In genomic region chr14:121346053-121346452, GRCm38 (mm10) we compare ENCODE assay signal across 8 mouse cellular contexts. TPM values are rescaled to one million over a fixed set of nuclear protein-coding genes. Genes with fewer than 3 reads are reported as not detected.
A peak's percentile ranks its signal among the peaks of the same experiment; 100 is the strongest.
DNase-seq lines count a peak whose midpoint lies in the region; ATAC-seq and TF ChIP-seq lines count a peak whose summit lies in the region.

No protein-coding gene starts in this region.

- H3K4me2 ChIP-seq in forebrain, postnatal 0 days (ENCODE audit: low read depth): no peak overlapping the region

- H3K9ac ChIP-seq in forebrain, postnatal 0 days: no peak overlapping the region
- no peak overlapping the region for H3K9ac ChIP-seq in liver, adult 2 months (ENCODE audit: low read depth, low read length)

- no peak overlapping the region for H3K27ac ChIP-seq in forebrain, postnatal 0 days (ENCODE audit: low read depth, low read length)
- no peak overlapping the region for H3K27ac ChIP-seq in forebrain, embryonic 10.5 days
- H3K27ac ChIP-seq in spleen, adult 2 months (ENCODE audit: insufficient read depth, low read length): no peak overlapping the region
- H3K27ac ChIP-seq in liver, adult 2 months (replicated peaks; ENCODE audit: insufficient read depth, low read depth, low read length): no peak overlapping the region

- no peaks in the 10 kb centered on the region for H3K4me1 ChIP-seq in forebrain, postnatal 0 days (ENCODE audit: insufficient read depth)
- peaks cover 38% of the 10 kb centered on the region for H3K4me1 ChIP-seq in forebrain, embryonic 10.5 days
- peaks cover 64% of the 10 kb centered on the region for H3K4me1 ChIP-seq in spleen, adult 2 months (ENCODE audit: control insufficient read depth, insufficient read depth, insufficient read length)
- peaks cover 17% of the 10 kb centered on the region for H3K4me1 ChIP-seq in liver, adult 2 months (ENCODE audit: control insufficient read depth, insufficient read depth, low read length)

- TF ChIP-seq CTCF in forebrain, postnatal 0 days (IDR thresholded peaks at IDR 0.05; ENCODE audit: low read depth): peak; percentile 55
- TF ChIP-seq CTCF in spleen, adult 2 months (IDR thresholded peaks at IDR 0.05; ENCODE audit: extremely low read depth, insufficient read depth, insufficient read length, insufficient replicate concordance): peak; percentile 40; the same call in 1 of the 2 replicates
- peak; percentile 41 for TF ChIP-seq CTCF in liver, adult 2 months (IDR thresholded peaks at IDR 0.05; ENCODE audit: low read depth, low read length)

- ATAC-seq in forebrain, postnatal 0 days: no peak

- no peak overlapping the region for H3K4me3 ChIP-seq in forebrain, postnatal 0 days (ENCODE audit: low read depth, low read length)
- no peak overlapping the region for H3K4me3 ChIP-seq in forebrain, embryonic 10.5 days
- no peak overlapping the region for H3K4me3 ChIP-seq in spleen, adult 2 months (ENCODE audit: extremely low read depth, insufficient read depth, insufficient read length)
- no peak overlapping the region for H3K4me3 ChIP-seq in liver, adult 2 months (ENCODE audit: insufficient read depth, low read depth, low read length)

- DNase-seq in forebrain, postnatal 0 days: no peak
- DNase-seq in forebrain, embryonic 10.5 days (ENCODE audit: extremely low spot score, low spot score): no peak
- DNase-seq in spleen, adult 2 months (ENCODE audit: low read depth in 1 of 2, low spot score in 2 of 2): no peak
- no peak for DNase-seq in spleen, adult 12 weeks (ENCODE audit: low spot score)
- DNase-seq in liver, adult 2 months (ENCODE audit: extremely low read depth, low read depth, low spot score): no peak
- peak; percentile 26 for DNase-seq in thymus, postnatal 25 days
- DNase-seq in spleen, postnatal 14 days (ENCODE audit: low spot score in 2 of 2): no peak
- DNase-seq in gastrocnemius, postnatal 10 days: no peak

- H3K27me3 ChIP-seq in forebrain, postnatal 0 days (ENCODE audit: insufficient read depth, low read length): no peaks in the 10 kb centered on the region
- H3K27me3 ChIP-seq in forebrain, embryonic 10.5 days (ENCODE audit: poor library complexity, severe bottlenecking): no peaks in the 10 kb centered on the region
- no peaks in the 10 kb centered on the region for H3K27me3 ChIP-seq in spleen, adult 2 months (ENCODE audit: control insufficient read depth, insufficient read depth, low read length)
- H3K27me3 ChIP-seq in liver, adult 2 months (ENCODE audit: control insufficient read depth, insufficient read depth, low read length): no peaks in the 10 kb centered on the region

- no peaks in the 10 kb centered on the region for H3K36me3 ChIP-seq in forebrain, postnatal 0 days (ENCODE audit: insufficient read depth)
- no peaks in the 10 kb centered on the region for H3K36me3 ChIP-seq in forebrain, embryonic 10.5 days (replicated peaks)
- no peaks in the 10 kb centered on the region for H3K36me3 ChIP-seq in spleen, adult 2 months (ENCODE audit: control insufficient read depth, insufficient read depth, low read length)
- no peaks in the 10 kb centered on the region for H3K36me3 ChIP-seq in liver, adult 2 months (ENCODE audit: control insufficient read depth, insufficient read depth, low read length)

- WGBS in forebrain, postnatal 0 days: 82% methylated on average over 4 of the region's 4 CpGs
- 85% methylated on average over 4 of the region's 4 CpGs for WGBS in forebrain, embryonic 10.5 days
- 73% methylated on average over 4 of the region's 4 CpGs for WGBS in spleen, adult 2 months
- 69% methylated on average over 4 of the region's 4 CpGs for WGBS in liver, adult 2 months

- peaks cover 56% of the 10 kb centered on the region for H3K79me2 ChIP-seq in liver, adult 2 months (ENCODE audit: control insufficient read depth, insufficient read depth, low read length)

- TF ChIP-seq POLR2A in spleen, adult 2 months (IDR thresholded peaks at IDR 0.05; ENCODE audit: low read depth, low read length): no peak
- no peak for TF ChIP-seq POLR2A in liver, adult 2 months (IDR thresholded peaks at IDR 0.05; ENCODE audit: extremely low read depth, insufficient read depth, low read length)

- H3K9me3 ChIP-seq in forebrain, postnatal 0 days (ENCODE audit: low read length): no peaks in the 10 kb centered on the region
- H3K9me3 ChIP-seq in forebrain, embryonic 10.5 days: no peaks in the 10 kb centered on the region

RNA-seq across cellular contexts. Expression of gene Stk24, which starts 33.8 kb away (rescaled TPM):
- total RNA-seq in forebrain, postnatal 0 days (2014; rRNA removed): 27.5 and 34.0 TPM in 2 replicates
- 13.2 and 15.3 TPM in 2 replicates for polyA plus RNA-seq in forebrain, postnatal 0 days (2015; fragmentation: Nextera tagmentation; extraction: Ambion mirVana)
- polyA plus RNA-seq in forebrain, embryonic 10.5 days (2016; fragmentation: Nextera tagmentation; extraction: Ambion mirVana): 38.4 and 43.4 TPM in 2 replicates
- polyA plus RNA-seq in spleen, adult 2 months (2012; rRNA removed): 32.6 and 37.8 TPM in 2 replicates
- total RNA-seq in liver, adult 2 months (2014; rRNA removed): 10.1 and 12.6 TPM in 2 replicates
- polyA plus RNA-seq in liver, adult 2 months (2012; rRNA removed): 8.6 and 9.3 TPM in 2 replicates
- total RNA-seq in gastrocnemius, postnatal 10 days (2021): 10 to 100 TPM; 37.6 to 39.7 TPM
